Mouse (Mus musculus) lung, embryonic 15.5 days (tissue): ENCODE measurements at regions not wholly inside any gene's neighbourhood (a gene's known extent, or its start where the extent isn't known, plus 50 kb on each side); places are given as distances from the start of the nearest gene placed in this dataset.

Source experiments
- ATAC-seq: fragments of 200-750 bp; cut with Nextera tagmentation; 2 replicates; pipeline ENCODE4 v1.8.0; 2017; ENCODE audit warnings: moderate number of reproducible peaks, borderline replicate concordance; ENCODE audit not compliant: low FRiP score, low TSS enrichment; ENCODE audit errors: extremely low read depth
- H3K27ac ChIP-seq: fragments of 300-500 bp; sonication (generic); 2 replicates; pipeline ENCODE4 v1.5.1; 2015; ENCODE audit warnings: moderate library complexity, mild to moderate bottlenecking, inconsistent platforms
- H3K27me3 ChIP-seq: fragments of 300-500 bp; sonication (generic); 2 replicates; pipeline ENCODE4 v1.6.1; 2015; ENCODE audit warnings: inconsistent platforms
- H3K36me3 ChIP-seq: fragments of 300-500 bp; sonication (generic); 2 replicates; pipeline ENCODE4 v1.6.1; 2015; ENCODE audit warnings: inconsistent platforms
- H3K4me1 ChIP-seq: fragments of 300-500 bp; sonication (generic); 2 replicates; pipeline ENCODE4 v1.6.1; 2015; ENCODE audit warnings: inconsistent platforms
- H3K4me2 ChIP-seq: fragments of 300-500 bp; sonication (generic); 2 replicates; pipeline ENCODE4 v1.6.1; 2015; ENCODE audit warnings: inconsistent platforms, mild to moderate bottlenecking, moderate library complexity
- H3K4me3 ChIP-seq: fragments of 300-500 bp; sonication (generic); 2 replicates; pipeline ENCODE4 v1.5.1; 2015; ENCODE audit warnings: mild to moderate bottlenecking, inconsistent platforms
- H3K9ac ChIP-seq: fragments of 300-500 bp; sonication (generic); 2 replicates; pipeline ENCODE4 v1.6.1; 2015; ENCODE audit warnings: inconsistent platforms
- H3K9me3 ChIP-seq: fragments of 300-500 bp; sonication (generic); 2 replicates; pipeline ENCODE4 v1.6.1; 2016; ENCODE audit warnings: inconsistent platforms
- WGBS: fragments of 180-500 bp; shearing (Covaris S2); methylation state at CpG from one replicate; pipeline ENCODE4 v1.1.7; 2015; 5-methylcytosine and 5-hydroxymethylcytosine counted together

GRCm38 (mm10) chr6:147760113-147760512, 284.5 kb downstream of the Ccdc91 start:
- Histone ChIP-seq H3K36me3 (no peaks in the 10 kb centered on the region), H3K27me3 (no peaks in the 10 kb centered on the region), H3K27ac (no peak overlapping the region), H3K4me1 (no peaks in the 10 kb centered on the region), H3K4me2 (no peak overlapping the region), H3K4me3 (no peak overlapping the region), H3K9me3 (no peaks in the 10 kb centered on the region), H3K9ac (no peak overlapping the region)
- no peak for ATAC-seq
- WGBS: 54% methylated on average over 2 of the region's 2 CpGs

GRCm38 (mm10) chr6:147765241-147765640, 281.8 kb upstream of the Far2 start:
- Histone ChIP-seq H3K27me3 (no peaks in the 10 kb centered on the region), H3K4me3 (no peak overlapping the region), H3K36me3 (no peaks in the 10 kb centered on the region), H3K9me3 (no peaks in the 10 kb centered on the region), H3K4me2 (no peak overlapping the region), H3K27ac (no peak overlapping the region), H3K9ac (no peak overlapping the region), H3K4me1 (no peaks in the 10 kb centered on the region)
- WGBS: 48% methylated on average over 1 of the region's 1 CpGs
- no peak for ATAC-seq

GRCm38 (mm10) chr6:147769180-147769579, 277.9 kb upstream of the Far2 start:
- Histone ChIP-seq H3K9me3 (no peaks in the 10 kb centered on the region), H3K9ac (no peak overlapping the region), H3K27me3 (no peaks in the 10 kb centered on the region), H3K4me1 (0 out of 2 replicates have a peak, but pooled peaks cover 3% of the 10 kb centered on the region), H3K4me3 (no peak overlapping the region), H3K4me2 (no peak overlapping the region), H3K36me3 (no peaks in the 10 kb centered on the region), H3K27ac (no peak overlapping the region)
- no peak for ATAC-seq
- 80% methylated on average over 5 of the region's 5 CpGs for WGBS

- no peak overlapping the region for H3K4me2 ChIP-seq
- no peaks in the 10 kb centered on the region for H3K27me3 ChIP-seq
- H3K4me1 ChIP-seq: 0 out of 2 replicates have a peak, but pooled peaks cover 3% of the 10 kb centered on the region
- no peak overlapping the region for H3K27ac ChIP-seq
- no peak overlapping the region for H3K4me3 ChIP-seq
- no peak overlapping the region for H3K9ac ChIP-seq
- no peaks in the 10 kb centered on the region for H3K9me3 ChIP-seq
- no peaks in the 10 kb centered on the region for H3K36me3 ChIP-seq
- no peak for ATAC-seq
Measured at GRCm38 (mm10) chr6:147770034-147770433, 277.0 kb upstream of the Far2 start.

- no peak overlapping the region for H3K9ac ChIP-seq
- ATAC-seq: no peak; the same call in 1 of the 2 replicates
- WGBS: 12% methylated on average over 4 of the region's 4 CpGs
- H3K4me3 ChIP-seq: no peak overlapping the region
- no peak overlapping the region for H3K4me2 ChIP-seq
- no peaks in the 10 kb centered on the region for H3K36me3 ChIP-seq
- H3K27ac ChIP-seq: no peak overlapping the region
- H3K9me3 ChIP-seq: no peaks in the 10 kb centered on the region
- no peaks in the 10 kb centered on the region for H3K27me3 ChIP-seq
- 0 out of 2 replicates have a peak, but pooled peaks cover 3% of the 10 kb centered on the region for H3K4me1 ChIP-seq
Measured at GRCm38 (mm10) chr6:147771411-147771810, 275.6 kb upstream of the Far2 start.

- no peak overlapping the region for H3K9ac ChIP-seq
- ATAC-seq: no peak
- H3K27me3 ChIP-seq: no peaks in the 10 kb centered on the region
- no peak overlapping the region for H3K4me2 ChIP-seq
- 0 out of 2 replicates have a peak, but pooled peaks cover 3% of the 10 kb centered on the region for H3K4me1 ChIP-seq
- H3K9me3 ChIP-seq: no peaks in the 10 kb centered on the region
- no peaks in the 10 kb centered on the region for H3K36me3 ChIP-seq
- H3K4me3 ChIP-seq: no peak overlapping the region
- 76% methylated on average over 10 of the region's 10 CpGs for WGBS
- no peak overlapping the region for H3K27ac ChIP-seq
Measured at GRCm38 (mm10) chr6:147773904-147774303, 273.2 kb upstream of the Far2 start.

GRCm38 (mm10) chr6:147774626-147775025, 272.4 kb upstream of the Far2 start:
- 81% methylated on average over 6 of the region's 6 CpGs for WGBS
- H3K4me3 ChIP-seq: no peak overlapping the region
- no peaks in the 10 kb centered on the region for H3K9me3 ChIP-seq
- H3K27ac ChIP-seq: no peak overlapping the region
- H3K27me3 ChIP-seq: no peaks in the 10 kb centered on the region
- H3K36me3 ChIP-seq: no peaks in the 10 kb centered on the region
- no peak overlapping the region for H3K9ac ChIP-seq
- 0 out of 2 replicates have a peak, but pooled peaks cover 3% of the 10 kb centered on the region for H3K4me1 ChIP-seq
- no peak for ATAC-seq
- no peak overlapping the region for H3K4me2 ChIP-seq

GRCm38 (mm10) chr6:147779466-147779865, 267.6 kb upstream of the Far2 start:
- no peak overlapping the region for H3K27ac ChIP-seq
- no peaks in the 10 kb centered on the region for H3K27me3 ChIP-seq
- H3K4me3 ChIP-seq: no peak overlapping the region
- ATAC-seq: no peak
- no peaks in the 10 kb centered on the region for H3K4me1 ChIP-seq
- H3K9me3 ChIP-seq: no peaks in the 10 kb centered on the region
- H3K36me3 ChIP-seq: no peaks in the 10 kb centered on the region
- WGBS: 86% methylated on average over 1 of the region's 1 CpGs
- no peak overlapping the region for H3K9ac ChIP-seq
- no peak overlapping the region for H3K4me2 ChIP-seq

- Histone ChIP-seq H3K27me3 (no peaks in the 10 kb centered on the region), H3K36me3 (no peaks in the 10 kb centered on the region), H3K4me2 (no peak overlapping the region), H3K4me1 (no peaks in the 10 kb centered on the region), H3K9me3 (no peaks in the 10 kb centered on the region), H3K27ac (no peak overlapping the region), H3K4me3 (no peak overlapping the region), H3K9ac (no peak overlapping the region)
- no peak for ATAC-seq
- 70% methylated on average over 2 of the region's 2 CpGs for WGBS
Measured at GRCm38 (mm10) chr6:147784249-147784648, 262.8 kb upstream of the Far2 start.

- 85% methylated on average over 6 of the region's 6 CpGs for WGBS
- Histone ChIP-seq H3K9me3 (no peaks in the 10 kb centered on the region), H3K4me2 (no peak overlapping the region), H3K4me1 (no peaks in the 10 kb centered on the region), H3K9ac (no peak overlapping the region), H3K4me3 (no peak overlapping the region), H3K27ac (no peak overlapping the region), H3K36me3 (no peaks in the 10 kb centered on the region), H3K27me3 (no peaks in the 10 kb centered on the region)
- ATAC-seq: no peak
Measured at GRCm38 (mm10) chr6:147784854-147785253, 262.2 kb upstream of the Far2 start.

- Histone ChIP-seq H3K4me2 (no peak overlapping the region), H3K36me3 (no peaks in the 10 kb centered on the region), H3K9ac (no peak overlapping the region), H3K4me3 (no peak overlapping the region), H3K4me1 (no peaks in the 10 kb centered on the region), H3K9me3 (no peaks in the 10 kb centered on the region), H3K27me3 (no peaks in the 10 kb centered on the region), H3K27ac (no peak overlapping the region)
- no peak for ATAC-seq
- 69% methylated on average over 2 of the region's 2 CpGs for WGBS
Measured at GRCm38 (mm10) chr6:147788095-147788494, 259.0 kb upstream of the Far2 start.

- Histone ChIP-seq H3K27me3 (no peaks in the 10 kb centered on the region), H3K9me3 (no peaks in the 10 kb centered on the region), H3K27ac (no peak overlapping the region), H3K4me3 (no peak overlapping the region), H3K4me2 (no peak overlapping the region), H3K9ac (no peak overlapping the region), H3K36me3 (no peaks in the 10 kb centered on the region), H3K4me1 (no peaks in the 10 kb centered on the region)
- no peak for ATAC-seq
- 55% methylated on average over 6 of the region's 6 CpGs for WGBS
Measured at GRCm38 (mm10) chr6:147789112-147789511, 257.9 kb upstream of the Far2 start.

GRCm38 (mm10) chr6:147793811-147794210, 253.2 kb upstream of the Far2 start:
- 62% methylated on average over 3 of the region's 3 CpGs for WGBS
- Histone ChIP-seq H3K36me3 (no peaks in the 10 kb centered on the region), H3K9me3 (no peaks in the 10 kb centered on the region), H3K27me3 (no peaks in the 10 kb centered on the region), H3K4me2 (no peak overlapping the region), H3K4me1 (no peaks in the 10 kb centered on the region), H3K9ac (no peak overlapping the region), H3K27ac (no peak overlapping the region), H3K4me3 (no peak overlapping the region)
- no peak for ATAC-seq
